Mouse (Mus musculus): ENCODE data around the gene Kcnh1. TPM values are rescaled to one million over a fixed set of nuclear protein-coding genes. Genes with fewer than 3 reads are reported as not detected.

Kcnh1 gene
- polyA plus RNA-seq, 1 experiment from 2014 or later: 0.60 TPM

DNA sequence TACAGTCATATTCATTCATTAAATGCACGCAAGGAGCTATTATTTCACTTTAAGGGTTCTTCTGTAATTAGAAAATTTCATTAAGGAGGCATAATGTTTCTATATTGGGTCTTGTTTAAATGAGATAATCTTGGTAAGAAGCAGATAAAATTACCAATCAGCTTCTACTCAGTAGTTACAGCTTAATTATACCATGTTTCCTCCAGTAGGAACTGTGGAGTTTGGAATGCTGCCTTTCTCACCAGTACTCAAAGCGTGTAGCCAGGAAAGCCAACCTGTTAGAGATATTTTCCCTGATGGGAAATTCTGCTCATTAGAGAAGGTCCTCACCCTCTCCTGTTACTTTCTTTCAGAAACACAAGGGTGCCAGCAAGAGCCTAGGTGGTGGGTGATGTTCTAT, 240.8 kb downstream of the Kcnh1 start:
- no peak for ATAC-seq (ENCODE audit: low FRiP score, low read depth)
- H3K9me3 ChIP-seq: no peaks in the 10 kb centered on the region
- 87% methylated on average over 2 of the region's 2 CpGs for WGBS
- no peak overlapping the region for H3K9ac ChIP-seq
- 0 out of 2 replicates have a peak, but pooled peaks cover 3% of the 10 kb centered on the region for H3K27me3 ChIP-seq
- no peaks in the 10 kb centered on the region for H3K36me3 ChIP-seq
- no peak overlapping the region for H3K27ac ChIP-seq
- H3K4me1 ChIP-seq: no peaks in the 10 kb centered on the region
- no peak overlapping the region for H3K4me3 ChIP-seq
- H3K4me2 ChIP-seq (replicated peaks): no peak overlapping the region

DNA sequence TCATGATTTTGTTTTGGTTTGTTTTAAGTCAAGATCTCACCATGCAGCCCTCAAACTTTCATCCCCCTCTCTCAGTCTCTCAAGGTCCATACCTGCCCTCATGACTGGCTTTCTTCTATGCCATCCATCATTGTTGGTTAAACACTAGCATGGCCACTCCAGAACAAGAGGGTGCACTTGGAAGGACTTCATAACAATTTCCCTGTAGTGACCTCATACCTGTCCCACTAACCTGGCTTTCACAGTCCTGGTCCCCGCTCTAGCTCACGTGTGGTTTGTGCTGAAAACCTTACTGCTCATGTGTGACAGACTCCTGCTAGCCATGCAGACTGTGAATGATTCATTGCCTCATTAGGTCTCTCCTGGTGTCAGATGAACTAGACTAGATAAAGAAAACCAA, 244.9 kb downstream of the Kcnh1 start:
- WGBS: 82% methylated on average over 2 of the region's 2 CpGs

DNA sequence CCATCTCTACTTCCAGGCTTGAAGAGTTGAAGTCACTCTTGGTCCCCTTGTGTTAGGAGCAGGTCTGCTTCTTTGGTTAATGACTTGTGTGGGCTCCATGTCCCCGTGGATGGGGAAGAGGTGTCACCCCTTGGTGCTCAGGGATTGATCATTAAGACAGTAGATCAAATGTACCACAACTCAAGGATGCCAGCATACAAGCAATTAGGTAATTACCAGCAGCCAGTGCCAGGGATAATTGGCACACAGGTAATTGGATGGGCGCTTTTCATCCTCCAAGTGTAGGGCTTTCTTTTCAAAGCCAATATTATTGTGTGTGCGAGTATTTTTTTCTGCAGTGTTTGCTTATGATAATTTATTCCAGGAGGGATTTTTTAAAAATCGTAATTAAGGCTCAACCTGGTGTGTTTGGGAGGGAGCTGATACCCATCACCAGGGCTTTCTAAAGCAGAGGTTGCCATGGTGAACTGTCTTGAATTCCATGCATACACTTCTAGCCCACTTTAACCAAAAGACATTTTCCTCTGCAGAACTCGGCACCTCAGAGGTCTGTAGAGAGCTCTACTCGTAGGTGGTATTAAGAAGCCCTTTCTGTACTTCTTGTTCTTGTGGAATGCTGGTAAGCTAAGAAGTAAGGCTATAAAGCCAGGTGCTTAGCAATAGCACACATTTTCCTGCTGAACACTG, 248.7 kb downstream of the Kcnh1 start:
- H3K27ac ChIP-seq: no peak overlapping the region
- no peak overlapping the region for H3K4me2 ChIP-seq (replicated peaks)
- H3K4me1 ChIP-seq: peaks cover 12% of the 10 kb centered on the region
- 70% methylated on average over 6 of the region's 6 CpGs for WGBS
- 0 out of 2 replicates have a peak, but pooled peaks cover 6% of the 10 kb centered on the region for H3K27me3 ChIP-seq
- H3K36me3 ChIP-seq: no peaks in the 10 kb centered on the region
- no peak overlapping the region for H3K4me3 ChIP-seq
- no peak for ATAC-seq (ENCODE audit: low FRiP score, low read depth)
- no peaks in the 10 kb centered on the region for H3K9me3 ChIP-seq
- H3K9ac ChIP-seq: no peak overlapping the region

More for the DNA sequence above, 244.9 kb downstream of the Kcnh1 start:
- no peak for ATAC-seq (ENCODE audit: low FRiP score, low read depth)
- H3K9me3 ChIP-seq: no peaks in the 10 kb centered on the region
- H3K4me3 ChIP-seq: no peak overlapping the region
- H3K36me3 ChIP-seq: no peaks in the 10 kb centered on the region
- no peak overlapping the region for H3K4me2 ChIP-seq (replicated peaks)
- 0 out of 2 replicates have a peak, but pooled peaks cover 3% of the 10 kb centered on the region for H3K27me3 ChIP-seq
- no peak overlapping the region for H3K27ac ChIP-seq
- H3K4me1 ChIP-seq: no peaks in the 10 kb centered on the region
- no peak overlapping the region for H3K9ac ChIP-seq

DNA sequence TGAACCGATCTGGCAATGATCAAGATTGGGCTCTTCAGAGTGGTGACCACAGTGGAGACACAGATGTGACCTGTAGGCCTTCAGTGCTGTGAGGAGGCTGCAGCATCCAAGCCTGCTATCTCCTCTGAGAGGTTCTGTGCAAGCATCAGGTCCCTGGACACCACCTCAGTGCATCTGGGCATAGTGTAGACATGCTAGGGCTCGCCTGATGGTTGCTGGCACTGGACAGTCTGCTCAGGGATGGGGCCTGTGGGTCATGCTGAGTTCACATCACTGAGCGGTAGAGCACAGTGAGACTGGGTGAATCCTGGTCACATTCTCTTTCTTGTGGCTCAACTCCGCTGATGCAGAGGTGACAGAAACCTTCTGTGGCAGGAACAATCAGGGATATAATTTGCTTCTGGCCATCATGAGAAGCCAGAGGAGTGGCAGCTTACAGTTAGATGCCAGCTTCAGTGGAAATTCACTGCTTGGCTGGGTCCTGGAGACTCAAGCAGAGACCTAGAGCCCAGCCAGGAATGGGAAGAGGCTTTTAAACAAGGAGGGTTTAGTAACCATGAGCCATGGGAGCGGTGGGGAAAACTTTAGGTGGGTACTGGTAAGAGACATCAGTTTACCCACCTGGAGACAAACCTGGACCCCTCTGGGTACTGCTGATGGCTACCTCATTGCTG, 252.3 kb downstream of the Kcnh1 start:
- Histone ChIP-seq H3K4me2 (replicated peaks) (no peak overlapping the region), H3K9ac (no peak overlapping the region), H3K9me3 (no peaks in the 10 kb centered on the region), H3K4me1 (peaks cover 22% of the 10 kb centered on the region), H3K27ac (no peak overlapping the region), H3K36me3 (no peaks in the 10 kb centered on the region), H3K27me3 (0 out of 2 replicates have a peak, but pooled peaks cover 3% of the 10 kb centered on the region), H3K4me3 (no peak overlapping the region)
- 86% methylated on average over 5 of the region's 5 CpGs for WGBS
- no peak for ATAC-seq (ENCODE audit: low FRiP score, low read depth)

DNA sequence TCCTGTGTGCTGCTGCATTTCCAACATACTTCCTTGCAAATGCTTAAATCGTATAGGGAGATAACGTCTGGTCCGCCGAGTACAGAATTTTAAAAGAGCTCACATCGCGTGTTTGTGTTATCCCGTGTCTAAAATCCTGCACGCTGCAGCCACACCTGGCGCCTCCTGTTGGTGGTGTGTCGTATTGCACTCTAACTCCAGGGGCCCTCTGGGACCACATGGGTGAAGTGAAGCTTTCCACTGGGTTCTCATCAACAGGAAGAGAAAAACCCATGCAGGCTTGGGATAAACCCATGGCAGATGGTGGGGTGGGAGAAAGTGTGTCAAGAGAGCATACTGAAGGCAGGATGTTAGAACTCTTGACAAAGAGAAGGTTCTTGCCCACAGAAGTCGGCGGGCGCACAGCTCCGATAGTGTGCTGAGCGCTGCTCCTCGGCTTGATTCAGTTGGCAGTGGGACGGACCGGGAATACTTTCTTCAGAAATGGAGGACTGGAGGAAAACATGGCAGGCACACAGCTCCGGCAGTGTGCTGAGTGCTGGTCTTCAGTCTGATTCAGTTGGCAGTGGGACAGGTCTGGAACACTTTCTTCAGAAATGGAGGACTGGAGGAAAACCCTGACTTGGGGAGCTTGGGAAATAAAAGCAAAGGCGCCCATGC, 253.6 kb downstream of the Kcnh1 start:
- Histone ChIP-seq H3K27me3 (0 out of 2 replicates have a peak, but pooled peaks cover 3% of the 10 kb centered on the region), H3K36me3 (no peaks in the 10 kb centered on the region), H3K4me2 (replicated peaks) (peak overlapping the region; percentile 14), H3K9ac (no peak overlapping the region), H3K27ac (peak overlapping the region; percentile 45; the same call in 1 of the 2 replicates), H3K4me3 (no peak overlapping the region), H3K9me3 (no peaks in the 10 kb centered on the region), H3K4me1 (peaks cover 22% of the 10 kb centered on the region)
- 73% methylated on average over 20 of the region's 20 CpGs for WGBS
- 0 out of 2 replicates have a peak, but pooled peaks have one; percentile 41 for ATAC-seq (ENCODE audit: low FRiP score, low read depth)

DNA sequence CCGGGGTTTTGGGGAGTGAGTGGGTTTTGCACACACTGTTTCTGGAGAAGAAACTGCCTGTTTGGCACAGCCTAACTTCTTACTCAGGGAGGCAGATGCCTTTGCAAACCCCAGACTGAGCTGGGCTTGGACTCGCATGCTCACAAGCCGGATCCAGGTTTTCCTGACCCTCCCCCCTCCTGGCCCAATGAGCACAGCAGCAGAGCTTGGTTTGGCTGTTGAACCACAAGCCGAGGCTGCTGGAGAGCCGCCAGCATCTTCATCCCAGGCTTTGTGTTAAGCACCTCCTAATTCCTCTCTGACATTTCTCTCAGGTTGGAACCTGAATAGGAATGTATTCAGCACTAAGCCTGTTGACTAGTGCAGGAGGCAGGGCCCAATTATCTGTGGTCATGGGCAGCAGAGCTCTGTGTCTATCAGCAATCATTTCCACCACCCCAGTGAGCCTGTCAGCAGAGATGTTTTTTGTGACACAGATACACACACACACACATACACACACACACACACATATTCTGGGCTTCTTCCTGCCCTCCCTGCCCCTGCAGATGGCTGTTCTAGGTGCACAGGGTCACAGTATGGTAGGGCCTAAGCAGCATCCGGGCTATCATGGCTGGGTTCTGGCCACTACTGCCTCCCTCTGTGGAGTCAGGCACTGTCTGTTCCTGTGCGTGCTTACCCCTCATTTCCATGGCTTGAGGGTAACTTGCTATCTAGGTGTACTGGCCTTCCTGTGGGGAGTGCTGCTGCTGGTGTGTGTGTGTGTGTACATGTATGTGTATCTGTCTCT, 254.3 kb downstream of the Kcnh1 start:
- Histone ChIP-seq H3K27me3 (0 out of 2 replicates have a peak, but pooled peaks cover 3% of the 10 kb centered on the region), H3K4me1 (peaks cover 22% of the 10 kb centered on the region), H3K27ac (peak overlapping the region; percentile 48; the same call in 1 of the 2 replicates), H3K9me3 (no peaks in the 10 kb centered on the region), H3K4me3 (no peak overlapping the region), H3K9ac (no peak overlapping the region), H3K4me2 (replicated peaks) (peak overlapping the region; percentile 14), H3K36me3 (no peaks in the 10 kb centered on the region)
- WGBS: 39% methylated on average over 7 of the region's 7 CpGs
- ATAC-seq (ENCODE audit: low FRiP score, low read depth): peak; percentile 90

DNA sequence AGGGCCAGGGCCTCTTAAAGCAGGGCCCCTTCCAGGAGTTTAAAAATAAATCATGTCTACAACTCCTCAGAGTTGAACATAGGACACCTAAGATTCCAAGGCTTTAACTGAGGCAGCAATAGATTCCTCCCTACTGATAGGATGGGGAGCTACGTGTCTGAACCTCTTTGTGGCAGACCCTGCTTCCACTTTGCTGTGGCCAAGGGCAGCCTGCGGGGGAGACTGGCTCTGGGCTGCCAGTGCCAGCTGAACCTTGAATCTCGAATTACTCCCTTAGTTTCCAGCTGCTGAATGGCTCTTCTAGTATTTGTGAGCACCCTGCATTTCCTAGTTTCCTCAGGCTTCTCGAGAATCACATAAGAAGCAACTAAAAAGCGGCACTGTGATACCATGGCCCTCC, 255.6 kb downstream of the Kcnh1 start:
- Histone ChIP-seq H3K27ac (no peak overlapping the region), H3K9ac (no peak overlapping the region), H3K4me3 (no peak overlapping the region), H3K9me3 (no peaks in the 10 kb centered on the region), H3K4me1 (peaks cover 22% of the 10 kb centered on the region), H3K27me3 (0 out of 2 replicates have a peak, but pooled peaks cover 3% of the 10 kb centered on the region), H3K4me2 (replicated peaks) (no peak overlapping the region), H3K36me3 (no peaks in the 10 kb centered on the region)
- WGBS: 56% methylated on average over 5 of the region's 5 CpGs
- no peak for ATAC-seq (ENCODE audit: low FRiP score, low read depth)

DNA sequence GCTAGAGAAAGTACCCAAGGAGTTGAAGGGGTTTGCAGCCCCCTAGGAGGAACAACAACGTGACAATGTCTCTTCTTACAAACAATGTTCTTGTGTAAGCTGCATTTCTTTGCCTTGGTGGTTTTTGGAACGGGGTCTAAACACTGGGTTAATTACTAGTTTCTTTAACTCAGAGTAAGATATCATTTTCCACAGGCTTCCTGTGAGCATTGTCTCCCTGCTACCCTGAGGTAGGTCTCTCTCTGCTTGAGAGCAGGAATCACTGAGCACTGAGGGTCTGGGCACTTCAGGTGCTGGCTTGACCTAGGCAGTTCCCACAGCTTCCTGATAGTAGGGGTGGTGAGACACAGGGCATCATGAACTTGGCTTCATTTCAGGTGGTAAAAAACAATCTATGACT, 257.1 kb downstream of the Kcnh1 start:
- peaks cover 22% of the 10 kb centered on the region for H3K4me1 ChIP-seq
- no peaks in the 10 kb centered on the region for H3K36me3 ChIP-seq
- H3K4me3 ChIP-seq: no peak overlapping the region
- no peak for ATAC-seq (ENCODE audit: low FRiP score, low read depth)
- no peak overlapping the region for H3K4me2 ChIP-seq (replicated peaks)
- H3K27me3 ChIP-seq: 0 out of 2 replicates have a peak, but pooled peaks cover 3% of the 10 kb centered on the region
- no peaks in the 10 kb centered on the region for H3K9me3 ChIP-seq
- WGBS: 78% methylated on average over 2 of the region's 2 CpGs
- H3K27ac ChIP-seq: no peak overlapping the region
- no peak overlapping the region for H3K9ac ChIP-seq

DNA sequence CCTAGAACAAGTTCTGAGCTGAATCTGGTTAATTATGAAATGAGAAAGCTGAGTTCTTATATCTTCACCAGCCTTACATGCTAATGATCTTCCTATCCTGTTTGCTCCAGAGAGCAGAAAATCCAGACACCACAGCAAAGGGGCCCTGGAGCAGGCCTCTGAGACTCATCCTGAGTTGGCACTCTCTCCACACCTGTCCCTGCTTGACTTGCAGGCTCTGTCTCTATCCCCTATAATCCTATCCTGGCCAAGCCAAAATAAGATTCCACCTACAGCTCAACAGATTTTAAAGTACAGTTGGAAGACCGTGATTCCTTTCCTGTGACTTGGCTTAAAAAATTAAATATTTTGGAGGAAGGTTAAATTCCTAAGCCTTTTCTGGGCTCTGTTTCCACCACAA, 257.9 kb downstream of the Kcnh1 start:
- H3K9ac ChIP-seq: no peak overlapping the region
- peaks cover 18% of the 10 kb centered on the region for H3K4me1 ChIP-seq
- no peak overlapping the region for H3K4me3 ChIP-seq
- no peaks in the 10 kb centered on the region for H3K9me3 ChIP-seq
- no peaks in the 10 kb centered on the region for H3K27me3 ChIP-seq
- no peaks in the 10 kb centered on the region for H3K36me3 ChIP-seq
- WGBS: 79% methylated on average over 1 of the region's 1 CpGs
- H3K27ac ChIP-seq: no peak overlapping the region
- no peak for ATAC-seq (ENCODE audit: low FRiP score, low read depth)
- no peak overlapping the region for H3K4me2 ChIP-seq (replicated peaks)

DNA sequence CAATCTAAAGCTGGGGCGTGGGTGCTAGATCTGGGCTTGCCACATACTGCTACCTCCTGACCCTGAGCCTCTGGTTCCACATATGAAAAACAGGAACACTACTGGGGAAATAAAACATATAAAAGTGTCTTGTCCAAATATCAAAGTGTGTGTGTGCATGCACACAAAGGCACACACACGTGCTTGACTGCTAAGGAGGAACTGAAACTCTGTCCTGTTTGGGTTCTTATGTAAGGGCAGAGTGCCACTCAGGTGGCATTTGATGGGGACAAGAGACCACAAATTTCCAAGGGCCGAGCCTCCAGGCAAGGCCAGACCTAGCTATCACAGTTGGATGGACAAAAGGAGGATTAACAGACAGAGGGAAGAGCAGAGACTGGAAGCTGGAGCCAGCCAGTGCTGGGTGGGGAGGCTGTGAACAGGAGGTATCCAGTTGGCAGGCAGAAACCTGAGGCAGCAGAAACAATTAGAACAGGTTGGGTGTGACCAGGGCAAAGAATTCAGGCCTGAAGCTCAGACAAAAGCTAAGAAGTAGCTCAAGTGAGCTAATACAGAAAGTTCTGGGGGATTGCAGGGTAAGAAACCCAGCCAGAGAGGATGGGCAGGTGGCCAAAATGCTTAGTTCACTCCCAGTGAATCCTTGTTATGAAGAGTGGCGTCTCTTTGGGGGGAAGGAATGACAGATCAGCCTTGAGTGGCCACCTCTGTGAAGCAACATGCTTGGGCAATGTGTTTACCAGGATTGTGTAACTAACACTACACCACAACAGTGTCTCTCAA, 259.2 kb downstream of the Kcnh1 start:
- no peak for ATAC-seq (ENCODE audit: low FRiP score, low read depth)
- Histone ChIP-seq H3K27me3 (no peaks in the 10 kb centered on the region), H3K9me3 (no peaks in the 10 kb centered on the region), H3K4me2 (replicated peaks) (no peak overlapping the region), H3K27ac (no peak overlapping the region), H3K36me3 (no peaks in the 10 kb centered on the region), H3K9ac (no peak overlapping the region), H3K4me3 (no peak overlapping the region), H3K4me1 (peaks cover 9% of the 10 kb centered on the region)
- WGBS: 75% methylated on average over 4 of the region's 4 CpGs

DNA sequence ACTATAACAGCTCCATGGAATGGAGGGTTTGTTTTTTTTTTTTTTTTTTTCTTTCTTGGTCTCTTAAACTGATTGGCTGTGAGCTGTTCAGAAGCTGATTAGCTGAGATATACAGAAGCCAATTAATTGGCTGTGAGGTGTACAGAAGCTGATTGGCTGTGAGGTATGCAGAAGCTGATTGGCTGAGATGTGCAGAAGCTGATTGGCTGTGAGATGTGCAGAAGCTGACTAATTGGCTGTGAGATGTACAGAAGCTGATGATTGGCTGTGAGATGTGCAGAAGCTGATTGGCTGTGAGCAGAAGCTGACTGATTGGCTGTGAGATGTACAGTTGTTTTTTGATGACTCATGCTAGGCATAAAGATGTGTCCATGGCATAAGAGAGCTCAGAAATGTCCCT, 259.9 kb downstream of the Kcnh1 start:
- H3K4me1 ChIP-seq: 0 out of 2 replicates have a peak, but pooled peaks cover 4% of the 10 kb centered on the region
- no peaks in the 10 kb centered on the region for H3K27me3 ChIP-seq
- H3K27ac ChIP-seq: no peak overlapping the region
- no peak overlapping the region for H3K4me3 ChIP-seq
- no peak for ATAC-seq (ENCODE audit: low FRiP score, low read depth)
- H3K9me3 ChIP-seq: no peaks in the 10 kb centered on the region
- no peak overlapping the region for H3K4me2 ChIP-seq (replicated peaks)
- H3K36me3 ChIP-seq: no peaks in the 10 kb centered on the region
- no peak overlapping the region for H3K9ac ChIP-seq
